Comparison of ENCODE assay signal across 29 mouse cellular contexts in the genomic region with DNA sequence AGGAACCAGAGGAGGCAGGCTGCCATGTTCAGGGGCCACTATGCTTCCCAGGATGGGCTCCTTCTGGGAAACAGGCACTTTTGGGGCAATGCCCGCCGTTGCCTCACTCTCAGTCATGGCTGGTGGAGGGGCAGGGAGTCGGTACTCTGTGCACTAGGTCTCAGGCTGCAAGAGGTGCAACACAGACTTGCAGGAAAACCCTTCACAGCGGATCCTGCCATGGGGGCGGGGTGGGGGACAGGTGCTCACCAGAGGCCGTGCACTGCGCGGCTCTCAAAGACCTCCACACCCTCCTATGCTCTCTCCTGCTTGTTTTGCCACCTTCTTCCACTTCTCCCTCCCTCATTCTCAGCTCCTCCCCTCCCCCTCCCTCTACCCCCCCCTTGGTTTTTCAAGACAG. TPM values are rescaled to one million over a fixed set of nuclear protein-coding genes. Genes with fewer than 3 reads are reported as not detected.
A peak's percentile ranks its signal among the peaks of the same experiment; 100 is the strongest.
DNase-seq lines count a peak whose midpoint lies in the region; ATAC-seq and TF ChIP-seq lines count a peak whose summit lies in the region.
"Had no signal": no experiment of that assay in that cellular context is flagged by ENCODE, and none has a peak within 500 bp of the region (broad histone marks: within the 10 kb centered on the region; RNA-seq: fewer than 3 reads in every experiment).

No protein-coding gene starts in this region.

- 0 out of 2 replicates have a peak, but pooled peaks have one; percentile 12 for TF ChIP-seq POLR2A in lung, adult 2 months (IDR thresholded peaks at IDR 0.05; ENCODE audit: borderline replicate concordance, extremely low read depth, low read depth, low read length)
- TF ChIP-seq POLR2A in myocyte (IDR thresholded peaks at IDR 0.05; ENCODE audit: insufficient read length, low read depth), result no peak

- intact Hi-C loops in gastrocnemius, postnatal 36 days (cut with DNase I), result no loop called here
- intact Hi-C loops in left cerebral cortex, postnatal 36 days (cut with DNase I), result no loop called here

- H3K4me1 ChIP-seq in lung, adult 2 months (ENCODE audit: control insufficient read depth, insufficient read depth, low read length), result peaks cover 22% of the 10 kb centered on the region
- H3K4me1 ChIP-seq in embryonic facial prominence, embryonic 11.5 days (ENCODE audit: control insufficient read depth, insufficient read depth, low read length), result peaks cover 23% of the 10 kb centered on the region

- no peak for ATAC-seq in embryonic facial prominence, embryonic 11.5 days (replicated peaks; ENCODE audit: insufficient number of reproducible peaks, low FRiP score, low TSS enrichment, low read depth)
- ATAC-seq: CD4-positive, CD25-positive, alpha-beta regulatory T cell, adult 4 months; forebrain, postnatal 0 days; inflammation-experienced regulatory T-cells, adult 6 months; lung, postnatal 0 days had no signal

- 51% methylated on average over 8 of the region's 8 CpGs for WGBS in lung, adult 2 months
- 53% methylated on average over 8 of the region's 8 CpGs for WGBS in embryonic facial prominence, embryonic 11.5 days

- no peaks in the 10 kb centered on the region for H3K27me3 ChIP-seq in embryonic facial prominence, embryonic 11.5 days (ENCODE audit: control insufficient read depth, insufficient read depth, low read length)
- H3K27me3 ChIP-seq in myocyte (ENCODE audit: control insufficient read depth, insufficient read depth, insufficient read length), result peaks cover 4% of the 10 kb centered on the region
- H3K27me3 ChIP-seq: stomach, embryonic 15.5 days had no signal

- no peak overlapping the region for H3ac ChIP-seq in myocyte (ENCODE audit: control insufficient read depth, insufficient read length)

- 0 out of 2 replicates have a peak overlapping the region, but pooled peaks have one; percentile 4 for H3K27ac ChIP-seq in embryonic facial prominence, embryonic 11.5 days (replicated peaks; ENCODE audit: low read depth, low read length)
- H3K27ac ChIP-seq: hindbrain, embryonic 14.5 days; left cerebral cortex, adult 2 months; liver, embryonic 14.5 days had no signal

- H3K4me3 ChIP-seq in lung, adult 2 months (replicated peaks; ENCODE audit: extremely low read depth, low read depth, low read length), result no peak overlapping the region
- H3K4me3 ChIP-seq in embryonic facial prominence, embryonic 11.5 days (ENCODE audit: low read depth, low read length), result no peak overlapping the region
- H3K4me3 ChIP-seq in myocyte, result no peak overlapping the region
- H3K4me3 ChIP-seq: left cerebral cortex, adult 2 months; stomach, embryonic 15.5 days had no signal

- H3K79me2 ChIP-seq in myocyte (ENCODE audit: control insufficient read depth, insufficient read depth), result no peaks in the 10 kb centered on the region

- H3K4me2 ChIP-seq in embryonic facial prominence, embryonic 11.5 days (ENCODE audit: low read depth, low read length), result no peak overlapping the region
- peak overlapping the region; percentile 80 for H3K4me2 ChIP-seq in myocyte (ENCODE audit: low read depth)
- H3K4me2 ChIP-seq: hindbrain, embryonic 14.5 days; midbrain, embryonic 11.5 days; stomach, embryonic 15.5 days had no signal

- H3K9ac ChIP-seq in embryonic facial prominence, embryonic 11.5 days (replicated peaks; ENCODE audit: low read length), result peak overlapping the region; percentile 18; the same call in 1 of the 2 replicates
- H3K9ac ChIP-seq: forebrain, postnatal 0 days; hindbrain, embryonic 14.5 days; liver, embryonic 14.5 days; stomach, embryonic 15.5 days had no signal

- no peak for TF ChIP-seq CTCF in lung, adult 2 months (IDR thresholded peaks at IDR 0.05; ENCODE audit: insufficient read depth, low read length)

- DNase-seq in gastrocnemius, postnatal 25 days, result peak; percentile 55
- DNase-seq in gastrocnemius, postnatal 36 days, result no peak
- DNase-seq in lung, adult 2 months, result no peak
- no peak for DNase-seq in lung, postnatal 14 days
- no peak for DNase-seq in embryonic facial prominence, embryonic 11.5 days (ENCODE audit: low spot score)
- no peak for DNase-seq in spleen, postnatal 10 days (ENCODE audit: low spot score in 2 of 2)
- no peak for DNase-seq in left cerebral cortex, postnatal 36 days (ENCODE audit: low spot score in 2 of 2)
- DNase-seq: cerebellum, adult 11 months; cerebellum, adult 9-11 months; forebrain, postnatal 0 days; thymus, adult 18-20 months had no signal

- no peaks in the 10 kb centered on the region for H3K36me3 ChIP-seq in embryonic facial prominence, embryonic 11.5 days (replicated peaks; ENCODE audit: control insufficient read depth, insufficient read depth, low read depth, low read length)
- no peaks in the 10 kb centered on the region for H3K36me3 ChIP-seq in myocyte (ENCODE audit: control insufficient read depth, insufficient read depth)
- H3K36me3 ChIP-seq: G1E had no signal

- H3K9me3 ChIP-seq in embryonic facial prominence, embryonic 11.5 days (replicated peaks; ENCODE audit: control insufficient read depth, low read length), result no peaks in the 10 kb centered on the region
- H3K9me3 ChIP-seq: stomach, embryonic 15.5 days had no signal

TF ChIP-seq in myocyte, 11 proteins besides CTCF, POLR2A, EP300 and RAD21:
- TF ChIP-seq SRF (IDR thresholded peaks at IDR 0.05; ENCODE audit: control insufficient read depth, insufficient read length, low read depth) (no peak), TCF3 (IDR thresholded peaks at IDR 0.05; ENCODE audit: insufficient read length, low read depth) (no peak), MAX (IDR thresholded peaks at IDR 0.05; ENCODE audit: low read depth) (no peak), MYOD1 (IDR thresholded peaks at IDR 0.05; ENCODE audit: control insufficient read depth in 1 of 3, insufficient read length in 2 of 3, low read depth in 2 of 3) (no peak), E2F4 (IDR thresholded peaks at IDR 0.05; ENCODE audit: insufficient read depth) (no peak), POLR2AphosphoS2 (IDR thresholded peaks at IDR 0.05; ENCODE audit: insufficient read length, low read depth) (no peak), USF1 (IDR thresholded peaks at IDR 0.05; ENCODE audit: low read depth) (no peak), TCF12 (IDR thresholded peaks at IDR 0.05; ENCODE audit: insufficient read depth, poor library complexity, severe bottlenecking) (no peak), MYOG (IDR thresholded peaks at IDR 0.05; ENCODE audit: control insufficient read depth in 1 of 3, insufficient read depth in 1 of 3, insufficient read length in 2 of 3, low read depth in 2 of 3) (no peak), CEBPB (IDR thresholded peaks at IDR 0.05; ENCODE audit: insufficient read depth, poor library complexity, severe bottlenecking) (no peak), REST (IDR thresholded peaks at IDR 0.05; ENCODE audit: insufficient read depth, insufficient read length) (no peak)

RNA-seq across cellular contexts. Expression of a gene that starts 14.3 kb away (rescaled TPM):
- 10 to 100 TPM; 10.7 to 13.0 TPM for total RNA-seq in gastrocnemius, postnatal 25 days (2021)
- total RNA-seq in gastrocnemius, postnatal 36 days (2021), result 1 to 10 TPM; 8.5 to 9.2 TPM
- 672 and 695 TPM in 2 replicates for polyA plus RNA-seq in lung, adult 2 months (2012; rRNA removed)
- polyA plus RNA-seq in embryonic facial prominence, embryonic 11.5 days (2014; fragmentation: Nextera tagmentation; extraction: Ambion mirVana), result 3.8 and 4.6 TPM in 2 replicates
- polyA plus RNA-seq in myocyte (2012; fragmentation: generic; extraction: Trizol), result 0.10 TPM
- 10 to 100 TPM; 13.2 to 16.7 TPM for total RNA-seq in left cerebral cortex, postnatal 36 days (2021)

RNA-seq across cellular contexts. Expression of a gene that starts 27.1 kb away (rescaled TPM):
- not detected for total RNA-seq in gastrocnemius, postnatal 25 days (2021)
- total RNA-seq in gastrocnemius, postnatal 36 days (2021), result not detected
- 0.10 and 0.28 TPM in 2 replicates for polyA plus RNA-seq in lung, adult 2 months (2012; rRNA removed)
- not detected in 2 replicates for polyA plus RNA-seq in embryonic facial prominence, embryonic 11.5 days (2014; fragmentation: Nextera tagmentation; extraction: Ambion mirVana)
- polyA plus RNA-seq in myocyte (2012; fragmentation: generic; extraction: Trizol), result not detected
- total RNA-seq in left cerebral cortex, postnatal 36 days (2021), result under 1 TPM in 1 of 2 experiments, not detected in 1; 0.27 TPM
- total RNA-seq: common myeloid progenitor, adult 5-6 weeks; forebrain, postnatal 0 days; G1E; heart, adult 18-20 months; heart, postnatal 10 days; left cerebral cortex, adult 2 months; megakaryocyte progenitor cell, adult 5-6 weeks; midbrain, postnatal 0 days had no signal
- polyA plus RNA-seq: CD4-positive, CD25-positive, alpha-beta regulatory T cell, adult 4 months; forebrain, embryonic 11.5 days; forebrain, postnatal 0 days; G1E; hindbrain, embryonic 14.5 days; inflammation-experienced regulatory T-cells, adult 6 months; kidney, embryonic 16.5 days; limb, embryonic 11.5 days; liver, embryonic 14.5 days; lung, postnatal 0 days; midbrain, embryonic 11.5 days; midbrain, postnatal 0 days; stomach, embryonic 15.5 days had no signal

RNA-seq across cellular contexts. Expression of a gene that starts 31.2 kb away (rescaled TPM):
- 10 to 100 TPM; 23.0 to 34.4 TPM for total RNA-seq in gastrocnemius, postnatal 25 days (2021)
- total RNA-seq in gastrocnemius, postnatal 36 days (2021), result 10 to 100 TPM; 32.4 to 36.5 TPM
- 45.8 and 57.2 TPM in 2 replicates for polyA plus RNA-seq in lung, adult 2 months (2012; rRNA removed)
- polyA plus RNA-seq in embryonic facial prominence, embryonic 11.5 days (2014; fragmentation: Nextera tagmentation; extraction: Ambion mirVana), result 10.5 and 11.4 TPM in 2 replicates
- 5.3 TPM for polyA plus RNA-seq in myocyte (2012; fragmentation: generic; extraction: Trizol)
- total RNA-seq in left cerebral cortex, postnatal 36 days (2021), result 100 to 1,000 TPM; 110 to 118 TPM
- polyA plus RNA-seq: G1E had no signal
